Mouse (Mus musculus) bone marrow, adult 2 months (tissue): ENCODE results near the gene Slc9a3r1.

ENCODE experiments used
- CTCF ChIP-seq: fragments of 200-500 bp; IDR thresholded peaks from 2 replicates; pipeline ENCODE4 v1.5.1; 2011; ENCODE audit warnings: low read length, control low read depth; ENCODE audit not compliant: control insufficient read depth, insufficient read depth
- POLR2A ChIP-seq: fragments of 200-500 bp; IDR thresholded peaks from 2 replicates; pipeline ENCODE4 v1.6.1; 2011; ENCODE audit warnings: low read depth, mild to moderate bottlenecking, control low read depth, low read length, borderline replicate concordance; ENCODE audit not compliant: control insufficient read depth

DNA sequence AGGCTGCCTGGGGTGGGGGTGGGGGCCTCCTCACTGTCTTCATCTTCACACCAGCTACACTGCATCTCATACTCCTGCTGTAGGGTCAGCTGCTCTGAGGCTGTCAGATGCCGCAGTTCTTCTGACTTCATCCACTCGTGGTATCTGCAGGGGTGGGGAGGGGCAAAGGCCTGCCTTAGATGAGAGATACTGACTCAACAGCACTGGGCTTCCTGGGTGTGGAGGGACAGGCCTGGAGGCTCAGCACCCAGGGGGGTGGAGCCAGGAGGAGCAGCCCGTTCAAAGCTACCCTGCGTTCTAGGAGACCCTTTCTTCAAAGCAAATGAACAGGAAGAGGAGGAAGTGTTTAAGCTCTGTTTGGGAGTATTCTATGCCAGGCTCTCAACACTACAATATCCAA lies 21.8 kb downstream of the Slc9a3r1 start:
- TF ChIP-seq CTCF (no peak), POLR2A (no peak)
